Mouse (Mus musculus) hindlimb bud, embryonic 11.5 days (tissue): ENCODE results near the gene Gab2.

Experiments used
- DNase-seq: peaks from one replicate; pipeline ENCODE4 v3.0.0-alpha.2; 2012; ENCODE audit warnings: low read depth, low spot score; ENCODE audit errors: extremely low spot score

Gene Gab2

DNA sequence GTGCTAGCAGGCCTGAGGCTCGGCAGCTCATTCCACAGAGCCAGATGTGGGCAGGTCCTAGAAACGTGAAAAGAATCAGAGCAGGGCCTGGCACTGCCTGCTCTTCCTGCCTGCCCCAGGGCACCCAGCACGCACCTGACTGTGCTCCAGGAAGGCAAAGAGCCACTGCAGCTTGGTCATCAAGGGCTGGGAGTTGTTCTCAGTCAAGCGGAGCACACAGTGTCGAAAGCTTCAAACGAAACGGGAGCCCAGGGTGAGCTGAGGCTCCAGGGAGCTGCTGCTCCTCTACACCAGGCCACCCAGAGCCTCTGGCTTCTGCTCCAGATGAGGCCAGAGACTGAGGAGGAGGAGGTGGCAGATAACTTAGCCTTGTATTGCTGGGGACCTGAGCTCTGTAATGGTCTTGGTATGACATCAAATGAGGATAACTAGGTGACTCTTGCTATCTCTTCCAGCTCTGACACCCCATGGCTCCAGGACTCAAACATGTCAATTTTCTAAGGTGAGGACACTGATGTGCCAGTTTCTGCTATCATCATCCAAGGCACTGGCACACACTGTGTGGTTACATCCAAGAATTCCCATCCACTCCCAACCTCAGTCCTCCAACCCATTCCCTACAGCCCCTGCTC is 232.1 kb downstream of the Gab2 start:
- DNase-seq = no peak

GRCm38 (mm10) chr7:97314646-97315045 is 233.3 kb downstream of the Gab2 start:
- DNase-seq = no peak

GRCm38 (mm10) chr7:97315656-97316055 is 234.3 kb downstream of the Gab2 start:
- DNase-seq = no peak

DNA sequence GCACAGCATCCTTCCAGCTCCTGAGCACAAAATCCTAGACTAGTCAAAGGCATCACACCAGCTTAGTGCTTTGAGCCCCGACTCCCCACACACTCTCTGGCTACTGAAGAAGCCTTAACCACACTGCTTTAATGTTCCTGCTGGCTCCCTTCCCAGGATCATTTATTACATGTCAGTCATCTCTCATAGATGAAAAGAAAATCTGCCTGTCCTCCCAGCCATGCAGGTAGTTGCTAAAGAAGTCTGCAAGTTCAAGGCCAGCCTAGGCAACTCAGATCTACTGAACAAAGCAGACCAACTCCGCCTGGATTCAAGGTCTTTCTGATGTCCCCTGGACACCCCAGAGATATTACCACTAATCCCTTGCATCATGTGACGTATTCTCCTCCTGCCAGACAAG is 236.3 kb downstream of the Gab2 start:
- DNase-seq = no peak

DNA sequence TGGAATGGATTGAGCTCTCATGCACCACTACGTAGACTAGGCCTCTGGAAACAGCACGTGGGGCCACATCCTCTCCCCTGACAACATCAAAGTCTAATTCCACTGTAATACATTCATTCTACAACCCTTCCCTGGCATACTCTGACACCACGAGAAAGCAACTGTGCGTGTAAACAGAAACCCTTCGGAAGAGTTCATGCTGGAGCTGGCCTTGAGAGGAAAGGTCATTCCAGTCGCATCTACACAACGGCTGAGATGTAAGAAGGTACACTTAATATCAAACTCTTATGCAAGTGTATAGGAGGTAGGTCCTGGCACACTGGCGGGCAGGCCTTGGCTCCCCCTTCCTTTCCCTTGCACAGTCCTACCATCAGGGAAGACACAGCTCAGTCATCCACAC is 243.0 kb downstream of the Gab2 start:
- DNase-seq = no peak

DNA sequence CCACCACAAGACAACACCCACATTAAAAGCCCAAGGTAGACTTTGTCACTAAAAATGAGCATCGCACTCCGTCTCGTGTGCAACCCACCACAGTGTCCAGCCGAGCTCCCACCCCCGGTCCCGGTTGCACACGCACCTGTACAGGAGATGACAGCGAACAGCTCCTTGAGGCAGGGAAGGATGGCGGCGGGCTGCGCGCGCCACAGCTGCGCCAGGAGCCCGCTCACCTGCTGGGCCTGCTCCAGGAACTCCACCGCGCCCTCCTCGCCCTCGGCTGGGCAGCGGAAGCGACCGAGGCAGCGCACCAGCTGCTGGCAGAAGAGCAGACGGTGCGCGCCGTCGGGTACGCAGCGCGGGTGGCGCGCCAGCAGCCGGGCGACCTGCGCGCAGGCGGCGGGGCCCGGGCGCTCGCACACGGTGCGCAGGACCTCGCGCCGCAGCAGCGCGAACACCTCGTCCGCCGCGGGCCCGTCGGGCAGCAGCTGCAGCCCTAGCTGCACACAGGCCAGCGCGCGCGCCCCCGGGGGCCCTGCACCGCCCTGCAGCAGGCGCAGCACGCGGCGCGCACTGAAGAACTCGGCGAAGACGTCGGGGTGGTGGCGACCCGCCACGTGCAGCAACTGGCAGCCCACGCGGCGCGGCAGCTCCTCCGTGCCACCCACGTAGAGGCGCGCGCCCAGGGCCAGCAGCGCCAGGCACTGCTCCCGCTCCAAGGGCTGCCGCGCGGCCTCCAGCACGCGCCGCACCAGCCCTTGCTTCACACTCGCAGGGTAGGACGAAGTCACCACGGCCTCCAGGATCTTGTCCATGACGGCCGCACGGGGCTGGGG is 244.0 kb downstream of the Gab2 start:
- no peak for DNase-seq

GRCm38 (mm10) chr7:97327376-97327775 is 246.0 kb downstream of the Gab2 start:
- no peak for DNase-seq

- no peak for DNase-seq
Observed at GRCm38 (mm10) chr7:97328891-97329588, 247.7 kb downstream of the Gab2 start.

- no peak for DNase-seq
Observed at GRCm38 (mm10) chr7:97329676-97330075, 248.3 kb downstream of the Gab2 start.

DNA sequence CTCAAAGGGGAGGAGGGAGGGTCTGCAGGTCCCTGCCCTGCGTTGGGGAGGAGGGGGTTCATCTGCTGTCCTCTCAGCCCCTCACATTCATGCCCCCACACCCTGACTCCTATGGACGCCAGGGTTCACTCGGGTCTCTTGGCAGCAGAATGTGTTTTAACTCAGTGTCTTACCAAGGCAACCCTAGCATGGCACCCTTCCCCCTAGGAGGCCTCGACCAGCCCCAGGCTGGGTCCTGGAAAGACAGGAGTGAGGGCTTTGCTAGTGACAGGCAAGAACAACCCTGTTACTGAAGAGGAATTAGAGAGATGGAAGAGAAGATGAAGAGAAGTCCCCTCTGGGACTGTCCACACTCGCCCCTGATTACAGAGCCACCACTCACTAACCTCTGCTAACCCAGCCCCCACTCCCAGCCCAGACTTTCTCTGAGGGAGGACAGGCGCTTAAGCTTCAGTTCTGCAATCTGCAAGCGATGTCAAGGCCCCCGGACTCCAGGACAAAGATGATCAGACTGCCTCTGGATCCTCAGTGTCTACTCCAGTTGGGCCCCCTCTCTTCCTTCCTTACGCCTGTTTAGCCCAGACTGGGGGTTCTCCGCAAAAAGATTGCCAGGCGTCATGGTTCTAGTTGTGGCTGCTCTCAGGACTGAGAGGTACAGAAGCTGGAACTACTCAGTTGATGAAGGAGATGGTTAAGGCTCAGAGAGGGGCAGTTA is 249.7 kb downstream of the Gab2 start:
- DNase-seq = no peak

GRCm38 (mm10) chr7:97331726-97332666 is 250.6 kb downstream of the Gab2 start, which contains the start of the genes Usp35 and Kctd21:
Gene Usp35 (minus strand): TSS chr7:97332020.
Gene Kctd21 (plus strand): TSS chr7:97332327.
- DNase-seq = peak; percentile 57

DNA sequence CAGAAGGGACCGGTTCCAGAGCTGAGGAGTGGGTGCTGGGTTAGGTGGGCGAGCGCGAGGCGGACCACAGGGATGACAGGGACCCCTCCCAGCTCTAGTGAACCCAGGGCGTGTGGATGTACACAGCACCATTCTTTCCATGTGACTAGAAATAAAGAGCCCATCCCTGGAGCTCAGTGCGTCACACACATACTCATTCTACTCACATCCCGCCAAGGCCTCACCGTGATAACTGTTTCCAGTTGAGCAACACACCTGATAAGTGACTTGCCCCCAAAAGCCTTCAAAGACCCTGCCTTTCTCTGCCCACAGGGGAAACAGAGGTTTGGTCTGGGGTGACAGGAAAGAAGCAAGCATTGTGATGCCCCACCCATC is 251.3 kb downstream of the Gab2 start:
- no peak for DNase-seq

GRCm38 (mm10) chr7:97333113-97333898 is 251.9 kb downstream of the Gab2 start:
- no peak for DNase-seq

- DNase-seq = no peak
Observed at GRCm38 (mm10) chr7:97334406-97334805, 253.0 kb downstream of the Gab2 start.

GRCm38 (mm10) chr7:97336678-97337077 is 255.3 kb downstream of the Gab2 start:
- DNase-seq = no peak

GRCm38 (mm10) chr7:97338593-97338992 is 257.2 kb downstream of the Gab2 start:
- DNase-seq = no peak

DNA sequence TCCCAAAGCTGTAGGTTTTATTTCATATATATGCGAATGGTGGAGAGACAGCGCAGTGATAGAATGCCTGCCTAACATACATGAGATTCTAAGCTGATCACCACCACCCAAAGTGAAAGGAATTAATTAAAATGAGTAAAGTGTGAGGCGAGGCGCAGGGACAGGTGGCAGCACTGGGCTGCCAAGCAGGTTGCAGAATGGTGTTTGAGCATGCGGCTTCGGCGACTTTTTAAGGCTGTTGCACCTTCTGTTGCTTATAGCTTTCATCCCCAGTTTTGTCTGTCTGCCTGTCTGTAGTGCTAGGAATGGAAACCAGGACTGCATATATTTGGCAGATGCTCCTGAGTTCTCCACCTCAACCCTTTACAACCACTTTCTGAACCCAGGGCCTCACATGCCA is 258.2 kb downstream of the Gab2 start:
- DNase-seq = no peak

DNA sequence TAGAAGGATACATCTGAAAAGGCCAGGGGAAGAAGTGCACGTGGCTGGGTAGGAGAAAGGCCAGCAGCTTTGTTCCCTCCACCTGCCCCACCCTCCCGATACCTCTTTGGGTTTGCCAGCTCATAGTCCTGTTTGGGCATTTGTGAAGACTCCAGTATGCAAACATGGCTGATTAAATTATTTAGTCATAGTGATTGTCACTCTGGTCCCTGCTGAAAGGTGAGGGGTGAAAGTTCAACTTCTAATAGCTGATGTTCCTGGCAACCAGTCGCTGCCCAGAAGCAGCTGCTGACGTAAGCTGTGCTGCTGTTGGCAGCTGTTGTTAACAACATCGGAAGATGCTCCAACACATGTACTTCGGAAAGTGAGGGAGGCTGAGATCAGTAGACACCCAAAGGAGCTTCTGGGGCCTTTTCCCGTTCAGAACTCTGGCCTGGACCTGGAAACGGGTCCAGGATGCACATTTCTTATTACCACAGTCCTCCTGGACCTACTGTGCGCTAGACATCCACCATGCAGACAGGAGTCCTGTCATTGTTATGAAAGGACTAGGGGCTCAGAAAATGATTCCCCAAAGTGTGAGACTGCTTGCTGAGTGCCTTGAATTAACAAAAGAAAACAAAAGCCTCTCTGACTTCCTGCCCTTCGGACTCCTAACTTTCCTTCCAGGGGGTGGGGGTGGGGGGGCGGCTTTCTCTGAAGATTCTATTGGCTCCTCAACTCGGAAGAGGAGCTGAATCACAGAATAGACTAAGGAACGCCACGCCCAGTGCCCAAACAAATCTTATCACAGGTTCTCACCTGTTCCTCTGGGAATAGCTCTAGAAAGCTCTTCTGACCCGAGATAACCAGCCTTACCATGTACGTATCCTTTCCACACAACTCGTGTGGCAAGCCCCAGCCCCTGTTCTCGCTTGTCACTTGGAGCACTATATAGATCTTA is 259.8 kb downstream of the Gab2 start:
- no peak for DNase-seq
